Mouse (Mus musculus) T-helper 17 cell (primary cell): ENCODE measurements at regions not wholly inside any gene's neighbourhood (a gene's known extent, or its start where the extent isn't known, plus 50 kb on each side); places are given as distances from the start of the nearest gene placed in this dataset.
"Not testable (repeated sequence)": the region's sequence is repeated elsewhere in the genome, so short reads cannot be mapped to it uniquely, and the experiment has no call there.

Experiments
- in situ Hi-C, 2 experiments: fragments of 300-600 bp; cut with MboI, MseI; formaldehyde crosslinking; loops; 1 replicate in 1 of 2; 2 replicates in 1 of 2; pipeline ENCODE4 v1.15.1; 2025; ENCODE audit warnings: high pct_unique_total_duplicates in 2 of 2

- in situ Hi-C loops: no loop called here
Measured at GRCm38 (mm10) chr12:51294971-51295477, 52.8 kb upstream of the G2e3 start.

- in situ Hi-C loops: no loop called here
Measured at GRCm38 (mm10) chr12:51278358-51278757, 69.5 kb upstream of the G2e3 start.

- in situ Hi-C loops: no loop called here
Measured at GRCm38 (mm10) chr12:51275818-51276538, 71.9 kb upstream of the G2e3 start.

GRCm38 (mm10) chr12:51273486-51273885, 74.4 kb upstream of the G2e3 start:
- in situ Hi-C loops: loop anchor here in 1 of 2 experiments (25.0 kb wide), 1 partner anchor 1911 kb away; no protein-coding TSS in a partner anchor

GRCm38 (mm10) chr12:51242839-51243238, 105.0 kb upstream of the G2e3 start:
- in situ Hi-C loops: no loop called here

GRCm38 (mm10) chr12:51241131-51241781, 106.6 kb upstream of the G2e3 start:
- in situ Hi-C loops: no loop called here

GRCm38 (mm10) chr12:51211691-51212090, 136.2 kb upstream of the G2e3 start:
- in situ Hi-C loops: no loop called here

GRCm38 (mm10) chr12:51196289-51196688, 151.6 kb upstream of the G2e3 start:
- in situ Hi-C loops: no loop called here

- in situ Hi-C loops: no loop called here
Measured at GRCm38 (mm10) chr12:51195136-51195535, 152.7 kb upstream of the G2e3 start.

GRCm38 (mm10) chr12:51190754-51191153, 157.1 kb upstream of the G2e3 start:
- in situ Hi-C loops: no loop called here

GRCm38 (mm10) chr12:51190186-51190585, 157.7 kb upstream of the G2e3 start:
- in situ Hi-C loops: no loop called here

- in situ Hi-C loops: no loop called here
Measured at GRCm38 (mm10) chr12:51188229-51188628, 159.6 kb upstream of the G2e3 start.

GRCm38 (mm10) chr12:51187726-51188125, 160.1 kb upstream of the G2e3 start:
- in situ Hi-C loops: no loop called here

- in situ Hi-C loops: no loop called here
Measured at GRCm38 (mm10) chr12:51185751-51186150, 162.1 kb upstream of the G2e3 start.

- in situ Hi-C loops: no loop called here
Measured at GRCm38 (mm10) chr12:51174906-51175756, 172.7 kb upstream of the G2e3 start.

GRCm38 (mm10) chr12:51165186-51165585, 182.7 kb upstream of the G2e3 start:
- in situ Hi-C loops: no loop called here

GRCm38 (mm10) chr12:51160995-51161394, 186.9 kb upstream of the G2e3 start:
- in situ Hi-C loops: no loop called here

- in situ Hi-C loops: no loop called here
Measured at GRCm38 (mm10) chr12:51160122-51160521, 187.7 kb upstream of the G2e3 start.

- in situ Hi-C loops: loop anchor here in 1 of 2 experiments (5.0 kb wide), 1 partner anchor 69 kb away; no protein-coding TSS in a partner anchor
Measured at GRCm38 (mm10) chr12:51147963-51148362, 199.9 kb upstream of the G2e3 start.

- in situ Hi-C loops: no loop called here
Measured at GRCm38 (mm10) chr12:51143840-51144239, 204.0 kb upstream of the G2e3 start.

GRCm38 (mm10) chr12:51143196-51143595, 204.7 kb upstream of the G2e3 start:
- in situ Hi-C loops: no loop called here

GRCm38 (mm10) chr12:51133676-51134075, 214.2 kb upstream of the G2e3 start:
- in situ Hi-C loops: not testable (repeated sequence)
